Mouse (Mus musculus) T-cell, adult 2 months (primary cell): ENCODE results near the gene Erp44.

Experiments
- DNase-seq: peaks from one replicate; pipeline ENCODE4 v3.0.0; 2022; ENCODE audit warnings: low spot score

Erp44 gene

GRCm38 (mm10) chr4:48236721-48237120 is 42.6 kb downstream of the Erp44 start:
- no peak for DNase-seq

- DNase-seq, result no peak
These were observed 52.6 kb downstream of the Erp44 start for GRCm38 (mm10) chr4:48226800-48227199.

GRCm38 (mm10) chr4:48225604-48226003 is 53.8 kb downstream of the Erp44 start:
- no peak for DNase-seq

GRCm38 (mm10) chr4:48225173-48225572 is 54.2 kb downstream of the Erp44 start:
- no peak for DNase-seq

GRCm38 (mm10) chr4:48203564-48203963 is 75.8 kb downstream of the Erp44 start:
- no peak for DNase-seq

- no peak for DNase-seq
These were observed 80.9 kb downstream of the Erp44 start for GRCm38 (mm10) chr4:48198447-48198846.

- peak; percentile 3 for DNase-seq
These were observed 81.4 kb downstream of the Erp44 start for GRCm38 (mm10) chr4:48197925-48198324.

- no peak for DNase-seq
These were observed 97.1 kb downstream of the Erp44 start for GRCm38 (mm10) chr4:48182115-48182806.

- DNase-seq, result no peak
These were observed 98.0 kb downstream of the Erp44 start for GRCm38 (mm10) chr4:48181366-48181765.

GRCm38 (mm10) chr4:48180922-48181321 is 98.4 kb downstream of the Erp44 start:
- no peak for DNase-seq

- DNase-seq, result no peak
These were observed 103.7 kb downstream of the Erp44 start for GRCm38 (mm10) chr4:48175666-48176065.

- DNase-seq, result no peak
These were observed 115.5 kb downstream of the Erp44 start for GRCm38 (mm10) chr4:48163851-48164250.

GRCm38 (mm10) chr4:48160386-48160785 is 119.0 kb downstream of the Erp44 start:
- no peak for DNase-seq

GRCm38 (mm10) chr4:48155864-48156263 is 123.5 kb downstream of the Erp44 start:
- no peak for DNase-seq

- no peak for DNase-seq
These were observed 126.1 kb downstream of the Erp44 start for GRCm38 (mm10) chr4:48153229-48153628.

- DNase-seq, result no peak
These were observed 129.9 kb downstream of the Erp44 start for GRCm38 (mm10) chr4:48149492-48149891.
